Mouse (Mus musculus) small intestine, adult 2 months (tissue): ENCODE measurements around the gene Irf3.

Experiments used
- CTCF ChIP-seq: fragments of 200-500 bp; IDR thresholded peaks from 2 replicates; pipeline ENCODE4 v1.5.1; 2012; ENCODE audit warnings: low read depth, mild to moderate bottlenecking, control low read depth, inconsistent platforms, low read length, moderate library complexity, mixed read lengths; ENCODE audit not compliant: insufficient replicate concordance, insufficient read length; ENCODE audit errors: extremely low read depth
- POLR2A ChIP-seq: fragments of 200-500 bp; IDR thresholded peaks from 2 replicates; pipeline ENCODE4 v1.6.1; 2012; ENCODE audit warnings: low read depth, mild to moderate bottlenecking, control low read depth, inconsistent platforms, low read length, moderate library complexity

DNA sequence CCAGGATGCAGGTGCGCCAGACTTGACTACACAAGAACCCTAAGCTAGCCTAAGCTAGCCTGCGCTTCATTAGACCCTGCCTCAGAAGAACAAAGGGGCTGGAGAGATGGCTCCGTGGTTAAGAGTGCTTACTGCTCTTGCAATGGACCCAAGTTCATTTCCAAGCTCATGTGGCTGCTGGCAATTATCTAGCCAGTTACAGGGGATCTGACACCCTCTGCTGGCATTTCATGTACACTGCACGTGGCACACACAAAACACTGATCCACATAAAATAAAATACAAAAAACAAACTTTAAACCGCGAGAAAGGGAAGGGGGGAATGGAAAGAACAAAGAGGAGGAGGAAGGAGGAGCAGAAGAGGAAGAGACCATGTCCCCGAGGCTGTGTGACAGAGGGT, 39.2 kb upstream of the Irf3 start:
- TF ChIP-seq CTCF (no peak), POLR2A (no peak)
